Mouse (Mus musculus) ES-E14 (cell line): Measurements from ENCODE around the gene Cbfa2t2. TPM values are rescaled to one million over a fixed set of nuclear protein-coding genes. Genes with fewer than 3 reads are reported as not detected.

Experiments used
- DNase-seq: peaks from one replicate; pipeline ENCODE4 v3.0.0-alpha.2; 2013; ENCODE audit warnings: low read depth, low spot score
- H3K27ac ChIP-seq: 2 replicates; pipeline ENCODE4 v1.5.1; 2012; ENCODE audit warnings: low read depth, mild to moderate bottlenecking, low read length, moderate library complexity, mixed read lengths; ENCODE audit not compliant: poor library complexity, insufficient read depth, severe bottlenecking
- H3K36me3 ChIP-seq: 2 replicates; pipeline ENCODE4 v1.6.1; 2012; ENCODE audit warnings: mild to moderate bottlenecking, low read length, moderate library complexity, mixed read lengths; ENCODE audit not compliant: control insufficient read depth, poor library complexity, insufficient read depth, severe bottlenecking
- H3K4me1 ChIP-seq, 2 experiments: fragments of 150-350 bp in 1 of 2; sonication (generic) in 1 of 2; 2 replicates each; pipeline ENCODE4 v1.6.1; 2012; ENCODE audit warnings: low read length in 2 of 2, mild to moderate bottlenecking in 1 of 2, mixed read lengths in 1 of 2; ENCODE audit not compliant: control insufficient read depth in 2 of 2, insufficient read depth in 2 of 2, poor library complexity in 1 of 2
- H3K4me3 ChIP-seq, 2 experiments: fragments of 150-350 bp in 1 of 2; sonication (generic) in 1 of 2; 2 replicates each; pipeline ENCODE4 v1.5.1; 2012; ENCODE audit warnings: low read length in 2 of 2, low read depth in 1 of 2, mild to moderate bottlenecking in 1 of 2, mixed read lengths in 1 of 2; ENCODE audit not compliant: insufficient read depth in 1 of 2, poor library complexity in 1 of 2, severe bottlenecking in 1 of 2
- H3K9ac ChIP-seq: 2 replicates; pipeline ENCODE4 v1.6.1; 2012; ENCODE audit warnings: low read depth, mild to moderate bottlenecking, low read length, mixed read lengths; ENCODE audit not compliant: poor library complexity, insufficient read depth, severe bottlenecking
- H3K9me3 ChIP-seq: fragments of 150-350 bp; sonication (generic); 2 replicates; pipeline ENCODE4 v1.6.1; 2012; ENCODE audit warnings: low read depth, mild to moderate bottlenecking, low read length; ENCODE audit not compliant: control insufficient read depth, insufficient read depth
- CHD2 ChIP-seq: IDR thresholded peaks from 2 replicates; pipeline ENCODE4 v1.6.1; 2014; ENCODE audit warnings: mild to moderate bottlenecking, low read depth, low read length, inconsistent platforms
- HCFC1 ChIP-seq: IDR thresholded peaks from 2 replicates; pipeline ENCODE4 v1.6.1; 2012; ENCODE audit warnings: low read length, inconsistent platforms, borderline replicate concordance; ENCODE audit not compliant: insufficient read depth
- MAFK ChIP-seq: IDR thresholded peaks from 2 replicates; pipeline ENCODE4 v1.6.1; 2014; ENCODE audit warnings: mild to moderate bottlenecking, low read depth, low read length, inconsistent platforms; ENCODE audit not compliant: insufficient read depth
- ZC3H11A ChIP-seq: IDR thresholded peaks from 2 replicates; pipeline ENCODE4 v1.6.1; 2012; ENCODE audit warnings: low read depth, mild to moderate bottlenecking, inconsistent platforms, low read length, borderline replicate concordance
- ZNF384 ChIP-seq: IDR thresholded peaks from 2 replicates; pipeline ENCODE4 v1.6.1; 2012; ENCODE audit warnings: low read depth, low read length, inconsistent platforms
- in situ Hi-C, 2 experiments: fragments of 600-800 bp; cut with MboI; formaldehyde crosslinking; loops; one replicate each; pipeline ENCODE4 v1.15.1; 2025; ENCODE audit warnings: low sequenced_read_pairs in 2 of 2, inconsistent platforms in 1 of 2; ENCODE audit not compliant: unreplicated experiment in 2 of 2
- total RNA-seq: library from RNA; depleted of rRNA; stranded (reverse); fragments of 300-350 nt; gene quantifications from 2 replicates; pipeline ENCODE4 v1.2.3, GENCODE M21; 2012

Gene Cbfa2t2
- total RNA-seq, 1 experiment: 37.6 TPM

- peaks cover 2% of the 10 kb centered on the region; the same call in 1 of the 2 replicates for H3K36me3 ChIP-seq
- no peak overlapping the region; a peak in 1 of 4 replicates for H3K4me3 ChIP-seq
- DNase-seq: peak; percentile 43
- H3K9ac ChIP-seq: no peak overlapping the region
- TF ChIP-seq CHD2: peak; percentile 42; the same call in 1 of the 2 replicates
- no peak for TF ChIP-seq ZC3H11A
- H3K4me1 ChIP-seq: peaks cover 5 to 18% of the 10 kb centered on the region in 2 experiments
- H3K27ac ChIP-seq: peak overlapping the region; percentile 36; the same call in 1 of the 2 replicates
- in situ Hi-C loops: no loop called here
- H3K9me3 ChIP-seq: no peaks in the 10 kb centered on the region
Observed at GRCm38 (mm10) chr2:154465914-154466335, 29.6 kb downstream of the Cbfa2t2 start.

DNA sequence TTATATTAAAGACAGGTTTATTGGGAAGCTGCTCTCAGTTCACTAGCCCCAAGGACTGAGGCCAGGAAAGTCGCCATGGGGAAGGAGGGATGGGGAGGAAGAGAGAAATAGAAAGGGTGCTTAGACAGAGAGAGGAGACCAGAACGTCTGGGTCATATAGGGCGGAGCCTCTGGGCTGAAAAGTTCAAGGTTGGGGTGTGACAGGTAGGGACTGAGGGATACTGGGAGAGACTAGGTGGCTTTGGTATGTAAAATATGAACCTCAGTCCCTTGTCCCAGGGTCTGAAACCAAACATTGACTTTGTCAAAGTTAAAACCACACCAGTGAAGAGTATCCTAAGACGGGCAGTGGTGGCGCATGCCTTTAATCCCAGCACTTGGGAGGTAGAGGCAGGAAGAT lies 30.9 kb downstream of the Cbfa2t2 start:
- Histone ChIP-seq H3K4me1 (peaks cover 5 to 16% of the 10 kb centered on the region in 2 experiments), H3K9me3 (no peaks in the 10 kb centered on the region), H3K4me3 (no peak overlapping the region), H3K27ac (peak overlapping the region; percentile 22; the same call in 1 of the 2 replicates), H3K36me3 (peaks cover 2% of the 10 kb centered on the region; the same call in 1 of the 2 replicates), H3K9ac (no peak overlapping the region)
- TF ChIP-seq HCFC1: no peak
- no peak for TF ChIP-seq ZC3H11A
- TF ChIP-seq MAFK: no peak
- no peak for TF ChIP-seq CHD2
- no peak for TF ChIP-seq ZNF384
- in situ Hi-C loops: no loop called here
- DNase-seq: peak; percentile 31

DNA sequence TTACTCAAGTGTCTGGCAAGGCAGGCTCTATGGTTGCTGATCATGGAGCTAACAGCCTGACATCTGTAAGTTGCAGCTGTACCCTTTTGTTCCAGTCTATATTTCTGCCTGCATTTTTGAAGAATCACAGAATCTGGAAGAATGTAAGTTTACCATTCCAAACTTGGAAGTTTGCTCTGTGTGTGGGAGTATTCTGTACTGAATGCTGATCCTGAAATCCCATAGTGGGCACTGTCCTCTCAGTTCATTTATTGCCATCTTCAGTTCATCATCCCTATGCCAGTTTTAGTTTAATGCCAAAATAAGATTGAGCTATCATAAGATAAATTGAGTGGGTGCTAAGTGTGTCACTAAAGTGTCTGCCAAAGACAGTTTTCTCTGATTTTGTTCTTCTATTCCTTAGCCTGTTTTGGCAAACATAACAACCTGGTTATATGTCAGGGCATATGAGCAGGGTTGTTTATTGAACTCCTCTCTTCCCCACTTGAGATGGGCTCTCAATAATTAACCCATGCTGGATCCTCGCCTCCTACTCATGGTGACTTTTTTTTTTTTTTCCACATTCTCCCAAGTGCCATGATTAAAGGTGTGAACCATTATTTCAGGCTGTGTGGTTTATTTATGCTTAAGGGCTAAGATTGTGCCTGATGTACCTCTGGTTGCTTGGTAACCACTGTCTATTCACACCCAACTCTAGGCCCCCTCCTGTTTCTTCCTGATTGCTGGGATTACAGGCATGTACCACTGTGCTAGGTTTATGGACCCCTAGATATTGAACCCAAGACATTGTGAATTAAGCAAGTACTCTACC lies 38.2 kb downstream of the Cbfa2t2 start:
- no peak overlapping the region for H3K27ac ChIP-seq
- H3K4me3 ChIP-seq: no peak overlapping the region
- DNase-seq: no peak
- H3K4me1 ChIP-seq: peaks cover 2 to 3% of the 10 kb centered on the region in 2 experiments; a peak in 1 of 4 replicates
- in situ Hi-C loops: no loop called here
- H3K9me3 ChIP-seq: no peaks in the 10 kb centered on the region
- TF ChIP-seq MAFK (no peak), CHD2 (no peak), ZC3H11A (no peak), ZNF384 (no peak), HCFC1 (no peak)
- no peaks in the 10 kb centered on the region for H3K36me3 ChIP-seq
- no peak overlapping the region for H3K9ac ChIP-seq

- H3K9ac ChIP-seq: no peak overlapping the region
- in situ Hi-C loops: no loop called here
- H3K4me1 ChIP-seq: peaks cover 2 to 3% of the 10 kb centered on the region in 2 experiments; a peak in 1 of 4 replicates
- TF ChIP-seq MAFK: no peak
- no peak for TF ChIP-seq HCFC1
- no peak for TF ChIP-seq ZC3H11A
- TF ChIP-seq CHD2: no peak
- H3K9me3 ChIP-seq: no peaks in the 10 kb centered on the region
- no peak overlapping the region for H3K4me3 ChIP-seq
- no peak overlapping the region for H3K27ac ChIP-seq
- H3K36me3 ChIP-seq: no peaks in the 10 kb centered on the region
- no peak for DNase-seq
Observed at GRCm38 (mm10) chr2:154475062-154475349, 38.7 kb downstream of the Cbfa2t2 start.
